Mouse (Mus musculus) CD8-positive naive resting alpha-beta T cell, adult 57 days (primary cell): ENCODE results near the gene Snx14. TPM values are rescaled to one million over a fixed set of nuclear protein-coding genes. Genes with fewer than 3 reads are reported as not detected.

Source experiments
- total RNA-seq: library from RNA; stranded (reverse); gene quantifications from one replicate; pipeline ENCODE4 v1.2.4, GENCODE M21; 2023

Gene Snx14
- total RNA-seq, result 27.4 TPM

GRCm38 (mm10) chr9:88438555-88439237, at the start of gene Snx14:
Gene Snx14, minus strand, starts transcription at chr9:88438958.

GRCm38 (mm10) chr9:88482230-88482828, 43.6 kb upstream of the Snx14 start, which contains the start of gene Syncrip:
Gene Syncrip, minus strand, starts transcription at chr9:88482574.

GRCm38 (mm10) chr9:88326930-88327901, 111.5 kb downstream of the Snx14 start, which contains the start of gene Nt5e:
Gene Nt5e, plus strand, starts transcription at chr9:88327197.

Other genes starting within 250 kb of the Snx14 start
- gene Nt5e, start 111.8 kb downstream of the Snx14 start, total RNA-seq, result 46.6 TPM
- 4.4 TPM for gene Gm20537, start 17.7 kb upstream of the Snx14 start, total RNA-seq
- 99.0 TPM for gene Syncrip, start 43.6 kb upstream of the Snx14 start, total RNA-seq
- gene Zfp949, start 109.1 kb upstream of the Snx14 start, total RNA-seq, result 14.0 TPM
- not detected for gene Trim43a, start 141.9 kb upstream of the Snx14 start, total RNA-seq